Mouse (Mus musculus) midbrain, embryonic 11.5 days (tissue): ENCODE results near the gene Flywch1. TPM values are rescaled to one million over a fixed set of nuclear protein-coding genes. Genes with fewer than 3 reads are reported as not detected.

Source experiments
- ATAC-seq: fragments of 200-750 bp; cut with Nextera tagmentation; 2 replicates; pipeline ENCODE4 v1.8.0; 2017; ENCODE audit warnings: moderate TSS enrichment, moderate library complexity; ENCODE audit not compliant: low FRiP score
- DNase-seq: peaks from one replicate; pipeline ENCODE4 v3.0.0; 2015; ENCODE audit warnings: low spot score; ENCODE audit errors: missing footprints
- H3K27ac ChIP-seq: fragments of 300-500 bp; sonication (generic); 2 replicates; pipeline ENCODE4 v1.5.1; 2014; ENCODE audit warnings: low read depth, low read length
- H3K27me3 ChIP-seq: fragments of 300-500 bp; sonication (generic); 2 replicates; pipeline ENCODE4 v1.6.1; 2014; ENCODE audit warnings: mild to moderate bottlenecking, low read length, moderate library complexity, mixed read lengths; ENCODE audit not compliant: control insufficient read depth, insufficient read depth
- H3K36me3 ChIP-seq: fragments of 300-500 bp; sonication (generic); 2 replicates; pipeline ENCODE4 v1.6.1; 2014; ENCODE audit warnings: mild to moderate bottlenecking, low read length, moderate library complexity, mixed read lengths; ENCODE audit not compliant: control insufficient read depth, insufficient read depth
- H3K4me1 ChIP-seq: fragments of 300-500 bp; sonication (generic); 2 replicates; pipeline ENCODE4 v1.6.1; 2014; ENCODE audit warnings: low read length; ENCODE audit not compliant: control insufficient read depth, insufficient read depth
- H3K4me2 ChIP-seq: fragments of 300-500 bp; sonication (generic); 2 replicates; pipeline ENCODE4 v1.6.1; 2014; ENCODE audit warnings: mild to moderate bottlenecking, moderate library complexity
- H3K4me3 ChIP-seq: fragments of 300-500 bp; sonication (generic); 2 replicates; pipeline ENCODE4 v1.5.1; 2014; ENCODE audit warnings: low read depth, low read length
- H3K9ac ChIP-seq: fragments of 300-500 bp; sonication (generic); 2 replicates; pipeline ENCODE4 v1.6.1; 2014; ENCODE audit warnings: low read length
- H3K9me3 ChIP-seq: fragments of 300-500 bp; sonication (generic); 2 replicates; pipeline ENCODE4 v1.6.1; 2016; ENCODE audit warnings: low read length; ENCODE audit not compliant: control insufficient read depth
- WGBS: fragments of 180-500 bp; shearing (Covaris S2); extraction: QIAGEN DNeasy Blood & Tissue Kit; methylation state at CpG from one replicate; pipeline ENCODE4 v1.1.7; 2014; 5-methylcytosine and 5-hydroxymethylcytosine counted together
- polyA plus RNA-seq: library from polyadenylated mRNA; unstranded; fragments of >200 nt; fragmentation: Nextera tagmentation; extraction: Ambion mirVana; gene quantifications from 2 replicates; pipeline ENCODE4 v1.2.1, GENCODE M21; 2014

The Flywch1 gene
- polyA plus RNA-seq, 1 experiment from 2014 or later, result 142 TPM

DNA sequence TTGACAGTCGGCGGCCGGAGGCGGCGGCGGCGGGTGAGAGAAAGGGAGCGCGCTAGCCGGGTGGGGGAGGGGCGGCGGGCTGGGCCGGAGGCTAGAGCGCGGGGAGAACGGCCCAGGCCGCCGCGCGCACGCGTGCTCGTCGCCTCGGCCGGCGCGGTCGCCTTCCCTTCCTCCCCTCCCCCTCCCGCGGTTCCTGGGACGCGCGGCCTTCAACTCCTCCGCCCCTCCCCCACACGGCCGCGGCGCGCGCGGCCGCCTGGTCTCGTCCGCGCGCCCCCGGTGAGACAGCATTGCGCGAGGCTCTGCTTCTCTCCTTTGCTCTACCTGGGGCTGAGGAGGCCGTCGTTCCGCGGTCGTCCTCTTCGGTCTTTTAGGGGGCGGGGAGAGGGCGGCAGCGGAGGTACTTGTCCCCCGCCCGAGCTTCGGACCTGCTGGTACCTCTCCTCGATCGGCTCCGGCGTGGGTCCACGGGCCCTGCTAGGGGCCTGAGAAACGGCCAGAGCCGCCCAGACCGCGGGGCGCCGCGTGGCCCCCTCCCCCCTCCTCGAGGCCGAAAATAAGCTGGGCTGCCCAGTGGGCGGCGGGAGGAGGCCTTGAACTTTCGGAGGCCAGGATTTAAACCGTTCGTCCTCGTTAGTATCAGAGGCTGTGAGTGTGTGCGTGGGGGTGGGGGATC lies 32.1 kb upstream of the Flywch1 start:
- Histone ChIP-seq H3K27ac (peak overlapping the region; percentile 90), H3K36me3 (peaks cover 9% of the 10 kb centered on the region), H3K9ac (peak overlapping the region; percentile 98), H3K4me2 (peak overlapping the region; percentile 95), H3K27me3 (no peaks in the 10 kb centered on the region), H3K9me3 (no peaks in the 10 kb centered on the region), H3K4me1 (peaks cover 14% of the 10 kb centered on the region), H3K4me3 (peak overlapping the region; percentile 99)
- WGBS, result 1% methylated on average over 68 of the region's 83 CpGs
- ATAC-seq (peak; percentile 81), DNase-seq (peak; percentile 99)

DNA sequence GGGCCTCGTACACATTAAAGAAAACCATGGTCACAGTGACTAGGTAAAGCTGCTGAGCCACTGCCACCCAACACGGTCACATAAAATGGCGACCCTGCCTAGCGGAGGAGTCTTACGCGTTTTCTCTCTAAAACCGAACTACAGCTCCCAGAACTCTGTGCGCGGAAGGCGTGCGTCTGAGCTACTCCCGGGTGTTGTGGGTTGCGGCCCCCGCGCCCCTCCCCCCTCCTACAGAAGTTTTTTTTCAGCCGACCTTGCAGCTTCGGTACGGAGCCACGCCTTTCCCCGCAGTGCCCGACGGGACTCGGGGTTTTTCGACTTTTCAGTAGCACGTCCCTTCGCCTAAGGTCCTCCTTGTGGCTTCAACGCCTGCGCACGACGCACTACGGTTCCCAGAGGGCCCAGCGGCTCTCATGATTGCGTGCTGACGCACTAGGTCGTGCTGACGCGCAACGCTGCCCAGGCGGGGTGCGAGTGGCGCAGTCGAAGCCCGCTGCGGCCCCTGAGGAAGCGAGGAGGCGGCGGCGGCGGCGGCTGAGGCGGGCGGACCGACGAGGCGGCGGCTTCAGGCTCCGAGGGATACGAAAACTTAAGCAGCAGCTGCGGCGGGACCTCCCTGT lies 31.5 kb upstream of the Flywch1 start:
- DNase-seq, result peak; percentile 99
- WGBS, result under 1% methylated on average over 59 of the region's 60 CpGs

DNA sequence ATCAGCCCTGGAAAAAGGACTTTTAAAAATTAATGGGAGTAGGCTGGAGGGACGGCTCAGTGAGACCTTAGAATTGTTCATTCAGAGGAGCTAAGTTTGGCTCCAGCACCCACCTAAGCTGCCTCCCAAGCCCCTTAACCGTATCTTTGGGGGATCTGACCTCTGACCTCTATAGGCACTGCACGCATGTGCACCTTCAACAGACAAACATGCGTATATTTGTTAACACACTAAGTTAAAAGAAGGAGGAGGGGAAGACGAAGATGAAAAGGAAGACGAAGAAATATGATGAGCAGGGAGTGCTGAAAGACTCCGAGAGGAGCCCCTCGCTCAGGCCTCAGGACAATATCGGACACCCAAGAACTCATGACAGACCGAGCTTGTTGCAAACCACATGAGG lies 30.2 kb upstream of the Flywch1 start:
- Histone ChIP-seq H3K27ac (no peak overlapping the region), H3K36me3 (no peaks in the 10 kb centered on the region; the same call in 1 of the 2 replicates), H3K4me1 (peaks cover 12% of the 10 kb centered on the region), H3K4me3 (no peak overlapping the region), H3K27me3 (no peaks in the 10 kb centered on the region), H3K4me2 (no peak overlapping the region), H3K9me3 (no peaks in the 10 kb centered on the region), H3K9ac (no peak overlapping the region)
- DNase-seq, result peak; percentile 74
- 91% methylated on average over 10 of the region's 10 CpGs for WGBS
- no peak for ATAC-seq

More for the DNA sequence above, 31.5 kb upstream of the Flywch1 start:
- H3K9ac ChIP-seq, result peak overlapping the region; percentile 98
- ATAC-seq, result peak; percentile 98
- peak overlapping the region; percentile 95 for H3K4me2 ChIP-seq
- H3K27me3 ChIP-seq, result no peaks in the 10 kb centered on the region
- peaks cover 5% of the 10 kb centered on the region for H3K36me3 ChIP-seq
- H3K27ac ChIP-seq, result peak overlapping the region; percentile 90
- H3K4me1 ChIP-seq, result peaks cover 14% of the 10 kb centered on the region
- H3K4me3 ChIP-seq, result peak overlapping the region; percentile 99
- H3K9me3 ChIP-seq, result no peaks in the 10 kb centered on the region

DNA sequence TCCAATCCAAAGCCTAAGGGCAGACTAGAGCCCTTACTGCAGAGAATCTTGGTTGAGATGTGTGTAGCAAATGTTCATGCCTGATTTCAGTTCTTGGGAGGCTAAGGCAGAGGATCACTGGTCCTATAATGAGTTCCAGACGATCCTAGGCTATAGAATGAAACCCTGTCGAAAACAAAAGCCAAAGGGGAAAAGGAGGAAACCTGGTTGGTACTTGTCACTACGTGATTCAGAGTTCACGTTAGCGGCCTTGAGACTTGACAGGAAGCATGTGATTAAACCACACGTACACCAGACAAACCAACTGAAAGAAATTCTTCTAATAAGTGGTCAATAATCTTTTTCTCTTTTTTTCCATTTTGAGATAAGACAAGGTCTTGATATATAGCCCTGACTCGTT lies 25.9 kb upstream of the Flywch1 start:
- ATAC-seq (no peak), DNase-seq (peak; percentile 64)
- no peaks in the 10 kb centered on the region for H3K4me1 ChIP-seq
- no peaks in the 10 kb centered on the region for H3K27me3 ChIP-seq
- WGBS, result 79% methylated on average over 7 of the region's 7 CpGs
- H3K4me2 ChIP-seq, result no peak overlapping the region
- no peaks in the 10 kb centered on the region for H3K9me3 ChIP-seq
- H3K36me3 ChIP-seq, result no peaks in the 10 kb centered on the region
- no peak overlapping the region for H3K27ac ChIP-seq
- no peak overlapping the region for H3K9ac ChIP-seq
- H3K4me3 ChIP-seq, result no peak overlapping the region

DNA sequence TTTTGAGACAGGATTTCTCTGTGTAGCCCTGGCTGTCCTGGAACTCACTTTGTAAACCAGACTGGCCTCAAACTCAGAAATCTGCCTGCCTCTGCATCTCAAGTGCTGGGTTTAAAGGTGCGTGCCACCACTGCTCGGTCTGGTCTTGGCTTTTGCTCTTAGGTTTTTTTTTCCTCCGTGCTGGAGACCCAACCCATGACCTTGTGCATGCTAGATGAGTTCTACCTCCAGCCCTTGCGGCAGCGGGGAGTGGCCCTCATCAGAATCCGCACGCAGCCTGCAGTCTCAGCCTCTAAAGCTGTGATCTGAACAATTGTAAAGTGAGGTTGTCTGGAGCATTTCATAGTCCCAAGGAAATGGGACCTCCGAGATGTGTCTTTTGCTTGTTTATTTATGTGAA lies 23.9 kb upstream of the Flywch1 start:
- Histone ChIP-seq H3K4me2 (no peak overlapping the region), H3K4me3 (no peak overlapping the region), H3K27ac (no peak overlapping the region), H3K4me1 (peaks cover 7% of the 10 kb centered on the region), H3K27me3 (no peaks in the 10 kb centered on the region), H3K9ac (no peak overlapping the region), H3K36me3 (no peaks in the 10 kb centered on the region), H3K9me3 (no peaks in the 10 kb centered on the region)
- WGBS, result 97% methylated on average over 8 of the region's 8 CpGs
- ATAC-seq (no peak), DNase-seq (peak; percentile 45)

DNA sequence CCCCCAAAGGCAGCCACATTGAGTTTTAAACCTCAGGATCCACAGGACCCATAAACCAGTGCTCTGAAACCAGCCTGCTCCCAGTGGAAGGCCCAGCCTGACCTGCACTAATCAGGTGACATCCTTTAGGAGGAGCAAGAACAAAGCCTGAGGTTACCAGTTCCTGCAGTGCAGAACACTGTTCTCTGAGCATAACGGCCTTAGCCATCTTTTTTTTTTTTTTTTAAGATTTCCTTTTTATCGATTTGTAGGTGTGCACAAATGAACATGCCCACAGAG lies 19.6 kb upstream of the Flywch1 start:
- Histone ChIP-seq H3K9me3 (no peaks in the 10 kb centered on the region), H3K27me3 (no peaks in the 10 kb centered on the region), H3K4me2 (peak overlapping the region; percentile 57), H3K27ac (peak overlapping the region; percentile 78), H3K36me3 (no peaks in the 10 kb centered on the region), H3K9ac (peak overlapping the region; percentile 74), H3K4me1 (peaks cover 18% of the 10 kb centered on the region), H3K4me3 (no peak overlapping the region)
- no peak; the same call in 1 of the 2 replicates for ATAC-seq
- no peak for DNase-seq
- WGBS, result 77% methylated on average over 2 of the region's 2 CpGs

DNA sequence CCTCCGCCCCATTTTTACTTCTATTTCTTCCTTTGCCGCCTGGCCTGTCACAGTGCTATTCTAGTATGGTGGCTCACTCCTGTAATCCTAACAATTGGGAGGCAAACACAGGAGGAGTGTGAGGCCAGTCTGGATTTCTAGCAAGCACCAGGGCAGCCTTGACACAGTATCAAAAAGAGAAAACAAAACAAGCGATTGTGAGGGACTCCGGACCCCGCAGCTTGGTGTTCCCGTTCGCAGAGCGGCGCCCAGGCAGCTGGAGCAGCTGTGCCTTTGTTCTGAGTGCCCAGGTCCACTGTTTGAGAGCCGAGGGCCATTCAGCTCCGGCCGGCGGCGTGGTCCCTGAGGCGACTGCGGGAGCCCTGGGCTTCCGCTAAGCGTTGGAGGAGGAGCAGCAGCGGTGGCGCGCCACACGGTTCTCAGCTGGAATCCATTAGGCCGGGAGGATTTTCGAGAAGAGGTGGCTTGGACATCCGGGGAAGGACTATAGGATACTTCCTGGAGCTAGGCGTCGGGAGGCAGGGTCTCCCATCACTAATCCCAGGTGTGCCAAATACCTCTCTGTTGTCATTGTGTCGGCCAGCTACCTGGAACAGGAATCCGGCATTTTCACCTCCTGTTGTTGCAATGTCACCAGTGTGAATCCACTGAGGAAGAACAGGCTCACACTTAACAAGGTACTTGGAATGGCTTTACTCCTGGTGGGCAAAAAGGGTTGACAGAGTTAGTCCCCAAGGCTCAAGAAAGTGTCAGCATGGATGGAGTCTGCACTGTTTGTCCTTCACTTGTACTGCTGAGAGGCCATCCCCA lies 19.1 kb upstream of the Flywch1 start, which contains the start of gene Srrm2:
Gene Srrm2 (plus strand): TSS at position 264 of the 810 bp plus-strand sequence.
- DNase-seq, result peak; percentile 97
- no peaks in the 10 kb centered on the region for H3K36me3 ChIP-seq
- peak within 1 kb of the TSS; percentile 31 for H3K4me3 ChIP-seq
- H3K4me1 ChIP-seq, result peaks cover 20% of the 10 kb centered on the region
- no peaks in the 10 kb centered on the region for H3K9me3 ChIP-seq
- peak within 1 kb of the TSS; percentile 74 for H3K9ac ChIP-seq
- ATAC-seq, result peak; percentile 80
- 2% methylated on average over 29 of the region's 29 CpGs for WGBS
- peak within 1 kb of the TSS; percentile 57 for H3K4me2 ChIP-seq
- peak within 1 kb of the TSS; percentile 78 for H3K27ac ChIP-seq
- H3K27me3 ChIP-seq, result no peaks in the 10 kb centered on the region

DNA sequence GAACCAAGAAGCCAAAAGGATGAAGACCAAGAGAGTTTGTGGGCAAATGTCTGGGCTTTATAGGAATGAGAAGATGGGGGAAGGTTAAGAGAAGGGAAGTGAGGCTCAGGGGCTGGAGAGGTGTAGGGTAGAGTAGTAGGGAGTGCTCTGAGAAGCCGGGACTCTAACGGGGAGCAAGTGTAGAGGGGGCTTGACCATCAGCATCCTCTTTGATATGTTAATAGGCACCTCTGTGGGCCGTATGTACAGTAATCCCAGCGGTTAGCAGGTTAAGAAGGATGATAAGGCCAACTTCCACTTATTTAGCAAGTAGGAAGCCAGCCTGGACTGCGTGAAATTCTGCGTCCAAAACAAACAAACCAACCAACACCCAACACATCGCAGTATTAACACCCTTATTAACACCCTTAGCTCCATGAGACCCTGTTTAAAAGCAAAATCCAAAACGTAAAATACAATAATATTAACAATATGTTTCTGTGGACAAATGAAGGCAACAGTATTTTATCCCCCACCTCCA lies 18.4 kb upstream of the Flywch1 start:
- peaks cover 20% of the 10 kb centered on the region for H3K4me1 ChIP-seq
- no peaks in the 10 kb centered on the region for H3K27me3 ChIP-seq
- ATAC-seq (no peak), DNase-seq (peak; percentile 93)
- peak overlapping the region; percentile 74 for H3K9ac ChIP-seq
- WGBS, result 8% methylated on average over 8 of the region's 8 CpGs
- peak overlapping the region; percentile 31 for H3K4me3 ChIP-seq
- peak overlapping the region; percentile 57 for H3K4me2 ChIP-seq
- no peaks in the 10 kb centered on the region for H3K9me3 ChIP-seq
- H3K36me3 ChIP-seq, result no peaks in the 10 kb centered on the region
- peak overlapping the region; percentile 78 for H3K27ac ChIP-seq

DNA sequence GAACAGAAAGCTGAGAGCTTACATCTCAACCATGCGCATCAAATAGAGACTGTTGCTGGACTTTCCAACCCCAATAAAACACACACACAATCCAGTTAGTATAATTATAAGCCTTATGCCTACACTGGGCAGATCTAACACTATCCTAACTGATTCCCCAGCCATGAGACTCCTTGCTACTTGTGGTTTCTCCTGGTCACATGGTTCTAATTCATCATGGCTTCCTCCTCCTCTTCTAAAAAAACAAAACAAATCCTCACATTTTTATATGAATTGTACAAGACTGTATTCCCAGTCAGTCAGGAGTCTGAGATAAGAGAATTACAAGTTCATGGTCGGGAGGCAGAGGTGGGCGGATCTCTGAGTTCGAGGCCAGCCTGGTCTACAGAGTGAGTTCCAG lies 17.6 kb upstream of the Flywch1 start:
- H3K27me3 ChIP-seq, result no peaks in the 10 kb centered on the region
- WGBS, result 91% methylated on average over 4 of the region's 4 CpGs
- H3K4me1 ChIP-seq, result peaks cover 20% of the 10 kb centered on the region
- H3K9ac ChIP-seq, result no peak overlapping the region
- no peaks in the 10 kb centered on the region for H3K36me3 ChIP-seq
- no peaks in the 10 kb centered on the region for H3K9me3 ChIP-seq
- no peak overlapping the region for H3K27ac ChIP-seq
- DNase-seq (peak; percentile 64), ATAC-seq (no peak)
- H3K4me2 ChIP-seq, result no peak overlapping the region
- no peak overlapping the region for H3K4me3 ChIP-seq
